Mouse (Mus musculus) cortical plate, adult 2 months (tissue): Measurements from ENCODE around the gene Psen2. TPM values are rescaled to one million over a fixed set of nuclear protein-coding genes. Genes with fewer than 3 reads are reported as not detected.

ENCODE experiments used
- H3K27ac ChIP-seq: fragments of 200-500 bp; 2 replicates; pipeline ENCODE4 v1.5.1; 2012; ENCODE audit warnings: low read length, control low read depth, inconsistent platforms; ENCODE audit not compliant: insufficient read depth
- H3K4me1 ChIP-seq: fragments of 200-500 bp; 2 replicates; pipeline ENCODE4 v1.6.1; 2011; ENCODE audit warnings: low read length; ENCODE audit not compliant: control insufficient read depth, insufficient read depth
- H3K4me3 ChIP-seq: fragments of 200-500 bp; 2 replicates; pipeline ENCODE4 v1.5.1; 2011; ENCODE audit warnings: mild to moderate bottlenecking, low read length, control low read depth; ENCODE audit not compliant: insufficient read depth
- CTCF ChIP-seq: fragments of 200-500 bp; IDR thresholded peaks from 2 replicates; pipeline ENCODE4 v1.5.1; 2011; ENCODE audit warnings: mild to moderate bottlenecking, control low read depth, low read length; ENCODE audit not compliant: insufficient read depth; ENCODE audit errors: extremely low read depth
- POLR2A ChIP-seq: fragments of 200-500 bp; IDR thresholded peaks from 2 replicates; pipeline ENCODE4 v1.6.1; 2011; ENCODE audit warnings: mild to moderate bottlenecking, low read length, control low read depth; ENCODE audit not compliant: insufficient read depth; ENCODE audit errors: extremely low read depth
- polyA plus RNA-seq: library from polyadenylated mRNA; depleted of rRNA; stranded (reverse); fragments of >200 nt; gene quantifications from 2 replicates; pipeline ENCODE4 v1.2.3, GENCODE M21; 2012

Gene Psen2
- polyA plus RNA-seq, 1 experiment, result 27.5 TPM

- Histone ChIP-seq H3K27ac (no peak overlapping the region), H3K4me3 (peak overlapping the region; percentile 71), H3K4me1 (peaks cover 2% of the 10 kb centered on the region; the same call in 1 of the 2 replicates)
- no peak for TF ChIP-seq CTCF
- TF ChIP-seq POLR2A, result no peak
Measured at GRCm38 (mm10) chr1:180194781-180195471, 68.3 kb downstream of the Psen2 start.

GRCm38 (mm10) chr1:180194048-180194447, 69.2 kb downstream of the Psen2 start:
- H3K4me1 ChIP-seq, result peaks cover 2% of the 10 kb centered on the region; the same call in 1 of the 2 replicates
- no peak overlapping the region for H3K27ac ChIP-seq
- no peak overlapping the region for H3K4me3 ChIP-seq
- no peak for TF ChIP-seq POLR2A
- no peak for TF ChIP-seq CTCF

- peaks cover 2% of the 10 kb centered on the region; the same call in 1 of the 2 replicates for H3K4me1 ChIP-seq
- no peak overlapping the region for H3K27ac ChIP-seq
- no peak for TF ChIP-seq POLR2A
- no peak for TF ChIP-seq CTCF
- H3K4me3 ChIP-seq, result no peak overlapping the region
Measured at GRCm38 (mm10) chr1:180193391-180193935, 69.8 kb downstream of the Psen2 start.

- Histone ChIP-seq H3K27ac (no peak overlapping the region), H3K4me3 (no peak overlapping the region), H3K4me1 (peaks cover 2% of the 10 kb centered on the region; the same call in 1 of the 2 replicates)
- TF ChIP-seq CTCF (no peak), POLR2A (no peak)
Measured at GRCm38 (mm10) chr1:180192866-180193265, 70.4 kb downstream of the Psen2 start.

GRCm38 (mm10) chr1:180191651-180192220, 71.5 kb downstream of the Psen2 start:
- Histone ChIP-seq H3K4me3 (no peak overlapping the region), H3K4me1 (peaks cover 2% of the 10 kb centered on the region; the same call in 1 of the 2 replicates), H3K27ac (no peak overlapping the region)
- TF ChIP-seq POLR2A (no peak), CTCF (no peak)

GRCm38 (mm10) chr1:180191112-180191511, 72.1 kb downstream of the Psen2 start:
- TF ChIP-seq CTCF (no peak), POLR2A (no peak)
- H3K4me3 ChIP-seq, result no peak overlapping the region
- no peak overlapping the region for H3K27ac ChIP-seq
- H3K4me1 ChIP-seq, result peaks cover 2% of the 10 kb centered on the region; the same call in 1 of the 2 replicates

- Histone ChIP-seq H3K27ac (no peak overlapping the region), H3K4me1 (peaks cover under 1% of the 10 kb centered on the region; the same call in 1 of the 2 replicates), H3K4me3 (no peak overlapping the region)
- TF ChIP-seq CTCF (no peak), POLR2A (no peak)
Measured at GRCm38 (mm10) chr1:180188951-180189350, 74.3 kb downstream of the Psen2 start.

- Histone ChIP-seq H3K4me3 (no peak overlapping the region), H3K27ac (no peak overlapping the region), H3K4me1 (no peaks in the 10 kb centered on the region)
- TF ChIP-seq CTCF (no peak), POLR2A (no peak)
Measured at GRCm38 (mm10) chr1:180186371-180186770, 76.9 kb downstream of the Psen2 start.

- Histone ChIP-seq H3K27ac (no peak overlapping the region), H3K4me3 (no peak overlapping the region), H3K4me1 (no peaks in the 10 kb centered on the region)
- no peak for TF ChIP-seq POLR2A
- TF ChIP-seq CTCF, result no peak
Measured at GRCm38 (mm10) chr1:180185877-180186276, 77.4 kb downstream of the Psen2 start.
